Mouse (Mus musculus): Measurements from ENCODE around the gene Tacr1.

DNA sequence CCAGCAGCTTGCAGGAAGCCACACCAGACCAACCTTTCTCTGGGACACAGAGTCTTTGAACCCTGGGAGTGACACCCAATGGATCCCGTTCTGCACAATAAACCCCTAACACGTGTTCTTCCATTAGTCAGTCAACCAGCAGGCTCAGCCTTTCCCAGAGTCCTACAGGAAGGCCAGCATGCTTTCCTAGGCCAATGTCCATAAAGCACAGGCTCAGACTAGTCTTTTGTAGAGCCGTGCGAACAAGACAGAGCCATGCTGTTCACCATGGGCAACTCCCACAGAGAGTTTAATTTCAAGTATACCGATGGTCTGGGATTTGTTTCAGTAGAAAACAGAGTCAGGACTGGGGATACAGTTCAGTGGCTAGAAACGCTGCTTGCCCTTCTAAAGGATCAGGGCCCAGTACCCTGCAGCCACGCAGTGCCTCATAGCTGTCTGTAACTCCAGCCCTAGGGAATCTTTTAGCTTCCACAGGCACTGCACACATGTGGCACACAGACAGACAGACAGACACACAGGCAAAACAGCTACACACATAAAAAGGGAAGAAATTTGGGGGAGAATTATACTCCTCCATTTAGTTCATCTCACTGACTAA is 55.1 kb downstream of the Tacr1 start:
- TF ChIP-seq POLR2A (IDR thresholded peaks at IDR 0.05; ENCODE audit: low read depth, low read length) (no peak), CTCF (IDR thresholded peaks at IDR 0.05; ENCODE audit: extremely low read depth, insufficient read length, insufficient replicate concordance, low read depth, low read length) (no peak)
